Mouse (Mus musculus) B cell, adult 2 months (primary cell): Measurements from ENCODE around the gene Spop.

ENCODE experiments used
- DNase-seq, 2 experiments: peaks; one replicate each; pipeline ENCODE4 v3.0.0; 2022

Gene Spop

DNA sequence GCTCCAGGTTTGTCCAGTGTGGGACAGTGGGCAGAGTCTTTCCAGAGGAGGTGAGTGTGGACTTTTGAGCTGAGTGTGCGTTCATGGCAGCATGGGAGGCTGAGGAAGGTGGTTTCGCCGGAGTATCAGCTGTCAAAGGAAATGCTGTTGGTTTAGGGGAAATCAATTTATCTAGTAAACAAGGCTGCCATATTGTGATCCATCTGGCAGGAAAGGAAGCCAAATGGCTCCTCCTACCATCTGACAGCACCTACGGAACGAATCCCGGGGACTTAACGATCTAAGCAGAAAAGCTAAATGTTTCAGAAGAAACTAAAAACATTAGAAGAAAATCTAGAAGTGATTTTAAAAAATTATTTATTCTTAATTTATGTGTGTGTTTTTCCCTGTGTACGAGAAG, 113.4 kb downstream of the Spop start:
- DNase-seq: no peak

- no peak for DNase-seq
Observed at GRCm38 (mm10) chr11:95528231-95528630, 114.4 kb downstream of the Spop start.

DNA sequence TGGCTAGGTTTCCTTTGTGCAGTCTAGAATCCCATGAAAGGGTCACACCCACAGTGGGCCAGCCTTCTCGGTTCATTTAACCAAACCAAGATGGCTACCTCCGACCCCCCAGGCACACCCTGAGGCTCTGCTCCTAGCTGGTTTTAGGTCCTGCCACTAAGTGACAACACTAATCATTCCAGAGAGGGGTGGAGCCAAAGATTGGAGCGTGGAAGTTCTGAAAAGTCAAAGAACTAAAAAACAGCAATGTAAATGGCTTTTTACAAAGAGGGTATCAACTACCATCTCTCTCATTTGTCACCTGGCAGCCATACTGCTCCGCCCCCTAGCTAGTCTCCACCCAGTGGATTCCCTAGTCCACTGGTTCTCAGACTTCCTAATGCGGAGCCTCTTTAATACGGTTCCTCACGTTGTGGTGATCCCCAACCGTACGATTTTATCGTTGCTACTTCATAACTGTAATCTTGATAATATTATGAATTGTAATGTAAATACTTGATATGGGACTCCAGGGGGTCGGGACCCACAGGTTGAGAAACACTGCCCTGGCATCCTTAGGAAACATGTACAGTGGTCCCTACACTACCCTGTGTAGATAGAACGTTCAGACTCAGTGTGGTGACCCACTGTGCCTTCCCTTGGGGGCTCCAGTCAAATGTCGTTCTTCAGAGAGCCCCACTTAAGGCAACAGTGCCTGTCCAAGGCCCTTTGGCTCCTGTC, 118.6 kb downstream of the Spop start:
- DNase-seq: no peak

GRCm38 (mm10) chr11:95533484-95534160, 119.7 kb downstream of the Spop start:
- peak; percentile 86 to 87 for DNase-seq

DNA sequence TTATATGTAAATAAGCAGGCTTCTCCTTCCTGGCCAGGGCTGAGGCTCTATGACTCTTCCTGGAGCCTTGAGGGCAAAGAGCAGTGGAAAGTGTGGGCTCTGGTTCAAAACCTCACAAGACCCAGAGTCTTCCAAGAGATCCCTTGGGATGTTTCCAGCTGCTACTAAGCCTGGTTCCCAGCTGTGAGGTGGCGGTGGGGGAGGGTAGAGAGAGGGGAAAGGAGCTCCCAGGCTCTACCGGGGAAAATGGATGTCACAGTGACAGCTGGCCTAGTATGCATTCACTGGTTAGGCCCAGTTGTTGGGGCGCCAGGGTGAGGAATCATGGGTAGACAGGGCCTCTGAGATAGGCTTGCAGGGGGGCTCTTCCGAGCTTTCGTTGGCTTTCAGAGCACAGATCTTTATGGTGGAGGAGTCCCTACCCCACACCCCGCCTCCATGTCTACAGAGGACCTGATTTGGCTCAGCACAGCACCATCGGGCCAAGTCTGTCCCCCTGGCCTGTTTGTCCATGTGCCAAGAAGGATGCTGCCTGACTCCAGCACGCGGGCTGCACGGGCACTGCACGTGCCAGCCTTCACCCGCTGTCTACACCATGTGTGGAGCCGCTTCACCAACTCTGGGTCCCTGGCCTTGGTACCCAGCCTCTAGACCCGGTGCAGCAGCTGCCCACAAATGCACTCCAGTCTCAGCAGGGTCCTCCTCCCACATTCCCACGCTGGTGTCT, 124.7 kb downstream of the Spop start:
- no peak for DNase-seq

DNA sequence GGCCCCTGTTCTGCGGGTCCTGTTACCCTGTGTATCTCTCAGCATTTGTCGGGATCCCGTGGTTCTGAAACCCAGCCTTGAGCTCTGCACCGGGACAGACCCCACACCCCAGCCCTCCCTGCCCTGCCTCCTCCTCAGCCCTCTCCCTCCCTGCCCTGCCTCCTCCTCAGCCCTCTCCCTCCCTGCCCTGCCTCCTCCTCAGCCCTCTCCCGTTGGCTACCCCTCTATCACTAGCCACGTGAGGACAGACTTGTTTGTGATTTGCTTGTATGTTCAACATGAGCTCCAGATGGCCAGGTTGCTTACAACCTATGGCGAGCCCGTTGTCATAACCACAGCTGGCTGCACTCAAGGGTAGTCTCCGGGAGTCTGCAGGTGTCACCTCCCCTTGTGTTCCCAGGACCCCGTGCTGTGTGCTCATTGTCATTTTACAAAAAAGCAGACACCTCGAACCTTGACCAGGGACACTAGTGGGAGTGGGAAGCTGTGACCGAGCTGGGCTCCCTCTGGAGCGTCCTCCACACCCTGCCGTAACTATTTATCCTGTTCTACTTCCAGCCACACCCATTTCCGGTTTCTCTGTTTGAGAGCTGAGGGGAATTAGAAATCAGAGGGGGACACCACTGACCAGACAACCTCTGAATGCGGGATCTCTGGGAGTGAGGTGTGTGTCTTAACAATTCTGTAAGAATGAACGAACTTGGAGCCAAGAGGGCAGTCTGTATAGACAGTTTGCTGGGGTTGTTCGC, 126.9 kb downstream of the Spop start:
- DNase-seq: no peak
